Mouse (Mus musculus) hindbrain, embryonic 11.5 days (tissue): ENCODE measurements at regions not wholly inside any gene's neighbourhood (a gene's known extent, or its start where the extent isn't known, plus 50 kb on each side); places are given as distances from the start of the nearest gene placed in this dataset.
A peak's percentile ranks its signal among the peaks of the same experiment; 100 is the strongest.
"Not testable (repeated sequence)": the region's sequence is repeated elsewhere in the genome, so short reads cannot be mapped to it uniquely, and the experiment has no call there.

Experiments used
- ATAC-seq: fragments of 200-750 bp; cut with Nextera tagmentation; 2 replicates; pipeline ENCODE4 v1.8.0; 2017; ENCODE audit warnings: mild to moderate bottlenecking, moderate TSS enrichment, moderate library complexity; ENCODE audit not compliant: low FRiP score
- DNase-seq: peaks from one replicate; pipeline ENCODE4 v3.0.0-alpha.2; 2015; ENCODE audit warnings: low spot score
- H3K27ac ChIP-seq: fragments of 300-500 bp; sonication (generic); 2 replicates; pipeline ENCODE4 v1.5.1; 2014; ENCODE audit warnings: mild to moderate bottlenecking, low read depth, low read length
- H3K27me3 ChIP-seq: fragments of 300-500 bp; sonication (generic); 2 replicates; pipeline ENCODE4 v1.6.1; 2014; ENCODE audit warnings: mild to moderate bottlenecking, low read length, moderate library complexity, mixed read lengths; ENCODE audit not compliant: control insufficient read depth, insufficient read depth
- H3K36me3 ChIP-seq: fragments of 300-500 bp; sonication (generic); 2 replicates; pipeline ENCODE4 v1.6.1; 2014; ENCODE audit warnings: mild to moderate bottlenecking, low read length, moderate library complexity, mixed read lengths; ENCODE audit not compliant: control insufficient read depth, insufficient read depth
- H3K4me1 ChIP-seq: fragments of 300-500 bp; sonication (generic); replicated peaks from 2 replicates; pipeline ENCODE4 v1.6.1; 2014; ENCODE audit warnings: low read length, mixed read lengths; ENCODE audit not compliant: control insufficient read depth, insufficient read depth
- H3K4me2 ChIP-seq: fragments of 300-500 bp; sonication (generic); replicated peaks from 2 replicates; pipeline ENCODE4 v1.6.1; 2014; ENCODE audit warnings: mild to moderate bottlenecking, low read depth, low read length
- H3K4me3 ChIP-seq: fragments of 300-500 bp; sonication (generic); 2 replicates; pipeline ENCODE4 v1.5.1; 2014; ENCODE audit warnings: low read depth, low read length
- H3K9ac ChIP-seq: fragments of 300-500 bp; sonication (generic); 2 replicates; pipeline ENCODE4 v1.6.1; 2014; ENCODE audit warnings: low read depth, low read length
- H3K9me3 ChIP-seq: fragments of 300-500 bp; sonication (generic); 2 replicates; pipeline ENCODE4 v1.6.1; 2016; ENCODE audit warnings: low read length; ENCODE audit not compliant: control insufficient read depth
- WGBS: fragments of 180-500 bp; shearing (Covaris S2); extraction: QIAGEN DNeasy Blood & Tissue Kit; methylation state at CpG from one replicate; pipeline ENCODE4 v1.1.7; 2014; 5-methylcytosine and 5-hydroxymethylcytosine counted together

DNA sequence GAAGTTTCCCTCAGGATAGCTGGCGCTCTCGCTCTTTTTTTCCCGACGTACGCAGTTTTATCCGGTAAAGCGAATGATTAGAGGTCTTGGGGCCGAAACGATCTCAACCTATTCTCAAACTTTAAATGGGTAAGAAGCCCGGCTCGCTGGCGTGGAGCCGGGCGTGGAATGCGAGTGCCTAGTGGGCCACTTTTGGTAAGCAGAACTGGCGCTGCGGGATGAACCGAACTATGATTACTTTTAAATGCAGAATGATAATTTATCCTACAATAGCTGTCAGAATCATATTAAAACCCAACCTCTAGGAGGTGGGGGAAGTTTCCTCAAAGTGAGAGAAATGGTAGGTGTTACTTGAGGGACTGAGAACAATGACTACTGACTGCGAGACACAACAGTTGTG, 474.0 kb upstream of the BB014433 start:
- not testable (repeated sequence) for ATAC-seq, DNase-seq

DNA sequence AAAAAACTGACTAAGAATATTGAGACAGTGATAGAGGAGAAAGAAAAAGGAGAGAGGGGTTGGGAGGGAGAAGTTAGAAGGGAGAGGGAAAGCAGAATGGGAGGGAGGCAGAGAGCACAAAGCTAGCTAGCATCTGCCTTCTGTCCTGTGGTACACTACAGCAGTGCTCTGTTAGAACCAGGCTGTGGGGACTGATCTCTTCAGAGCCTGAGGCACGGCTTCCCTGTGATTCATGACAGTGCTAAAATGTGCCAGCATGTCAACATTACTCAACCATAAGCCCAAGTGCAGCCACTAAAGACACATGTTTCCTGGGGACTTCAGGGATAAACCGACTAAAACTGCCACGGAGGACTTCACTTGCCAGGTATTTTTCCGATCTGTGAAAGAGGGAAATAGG, 455.1 kb upstream of the BB014433 start:
- no peak for ATAC-seq
- WGBS, result 79% methylated on average over 4 of the region's 4 CpGs

More for the DNA sequence above, 474.0 kb upstream of the BB014433 start:
- H3K9ac ChIP-seq, H3K4me1 ChIP-seq, H3K27ac ChIP-seq, H3K9me3 ChIP-seq, H3K4me3 ChIP-seq, H3K4me2 ChIP-seq, H3K36me3 ChIP-seq, H3K27me3 ChIP-seq: not testable (repeated sequence)
- 75% methylated on average over 16 of the region's 19 CpGs for WGBS

GRCm38 (mm10) chr8:15497566-15497965, 451.7 kb upstream of the BB014433 start:
- no peaks in the 10 kb centered on the region for H3K9me3 ChIP-seq
- no peaks in the 10 kb centered on the region for H3K36me3 ChIP-seq
- no peak overlapping the region for H3K27ac ChIP-seq
- ATAC-seq, result no peak
- H3K4me3 ChIP-seq, result no peak overlapping the region
- no peak overlapping the region for H3K4me2 ChIP-seq
- H3K4me1 ChIP-seq, result no peaks in the 10 kb centered on the region
- no peaks in the 10 kb centered on the region for H3K27me3 ChIP-seq
- H3K9ac ChIP-seq, result no peak overlapping the region
- WGBS, result 91% methylated on average over 5 of the region's 5 CpGs
- DNase-seq, result no peak

More for the DNA sequence above, 455.1 kb upstream of the BB014433 start:
- Histone ChIP-seq H3K27ac (no peak overlapping the region), H3K4me2 (no peak overlapping the region), H3K4me1 (no peaks in the 10 kb centered on the region), H3K36me3 (no peaks in the 10 kb centered on the region), H3K4me3 (no peak overlapping the region), H3K9ac (no peak overlapping the region), H3K9me3 (no peaks in the 10 kb centered on the region), H3K27me3 (no peaks in the 10 kb centered on the region)
- DNase-seq, result no peak

- no peaks in the 10 kb centered on the region for H3K27me3 ChIP-seq
- no peaks in the 10 kb centered on the region for H3K36me3 ChIP-seq
- no peak overlapping the region for H3K27ac ChIP-seq
- H3K4me3 ChIP-seq, result no peak overlapping the region
- ATAC-seq, result no peak
- H3K4me1 ChIP-seq, result no peaks in the 10 kb centered on the region
- 81% methylated on average over 11 of the region's 11 CpGs for WGBS
- no peak overlapping the region for H3K4me2 ChIP-seq
- no peaks in the 10 kb centered on the region for H3K9me3 ChIP-seq
- no peak overlapping the region for H3K9ac ChIP-seq
- no peak for DNase-seq
Measured at GRCm38 (mm10) chr8:15496248-15496647, 450.4 kb upstream of the BB014433 start.

- Histone ChIP-seq H3K4me3 (no peak overlapping the region), H3K4me1 (no peaks in the 10 kb centered on the region), H3K4me2 (no peak overlapping the region), H3K27ac (no peak overlapping the region), H3K36me3 (no peaks in the 10 kb centered on the region), H3K9ac (no peak overlapping the region), H3K9me3 (no peaks in the 10 kb centered on the region), H3K27me3 (no peaks in the 10 kb centered on the region)
- ATAC-seq, result no peak
- DNase-seq, result no peak
- 78% methylated on average over 4 of the region's 4 CpGs for WGBS
Measured at GRCm38 (mm10) chr8:15490774-15491173, 444.9 kb upstream of the BB014433 start.

GRCm38 (mm10) chr8:15487579-15487978, 441.7 kb upstream of the BB014433 start:
- H3K9me3 ChIP-seq, result no peaks in the 10 kb centered on the region
- H3K4me3 ChIP-seq, result no peak overlapping the region
- H3K36me3 ChIP-seq, result no peaks in the 10 kb centered on the region
- DNase-seq (no peak), ATAC-seq (no peak)
- no peak overlapping the region for H3K27ac ChIP-seq
- H3K27me3 ChIP-seq, result no peaks in the 10 kb centered on the region
- no peak overlapping the region for H3K4me2 ChIP-seq
- WGBS, result 65% methylated on average over 5 of the region's 5 CpGs
- H3K9ac ChIP-seq, result no peak overlapping the region
- H3K4me1 ChIP-seq, result no peaks in the 10 kb centered on the region

- no peak overlapping the region for H3K4me2 ChIP-seq
- WGBS, result 79% methylated on average over 4 of the region's 4 CpGs
- no peak overlapping the region for H3K27ac ChIP-seq
- no peaks in the 10 kb centered on the region for H3K4me1 ChIP-seq
- no peak overlapping the region for H3K4me3 ChIP-seq
- H3K36me3 ChIP-seq, result no peaks in the 10 kb centered on the region
- DNase-seq (no peak), ATAC-seq (no peak)
- H3K9ac ChIP-seq, result no peak overlapping the region
- H3K27me3 ChIP-seq, result no peaks in the 10 kb centered on the region
- no peaks in the 10 kb centered on the region for H3K9me3 ChIP-seq
Measured at GRCm38 (mm10) chr8:15470561-15470960, 424.7 kb upstream of the BB014433 start.

DNA sequence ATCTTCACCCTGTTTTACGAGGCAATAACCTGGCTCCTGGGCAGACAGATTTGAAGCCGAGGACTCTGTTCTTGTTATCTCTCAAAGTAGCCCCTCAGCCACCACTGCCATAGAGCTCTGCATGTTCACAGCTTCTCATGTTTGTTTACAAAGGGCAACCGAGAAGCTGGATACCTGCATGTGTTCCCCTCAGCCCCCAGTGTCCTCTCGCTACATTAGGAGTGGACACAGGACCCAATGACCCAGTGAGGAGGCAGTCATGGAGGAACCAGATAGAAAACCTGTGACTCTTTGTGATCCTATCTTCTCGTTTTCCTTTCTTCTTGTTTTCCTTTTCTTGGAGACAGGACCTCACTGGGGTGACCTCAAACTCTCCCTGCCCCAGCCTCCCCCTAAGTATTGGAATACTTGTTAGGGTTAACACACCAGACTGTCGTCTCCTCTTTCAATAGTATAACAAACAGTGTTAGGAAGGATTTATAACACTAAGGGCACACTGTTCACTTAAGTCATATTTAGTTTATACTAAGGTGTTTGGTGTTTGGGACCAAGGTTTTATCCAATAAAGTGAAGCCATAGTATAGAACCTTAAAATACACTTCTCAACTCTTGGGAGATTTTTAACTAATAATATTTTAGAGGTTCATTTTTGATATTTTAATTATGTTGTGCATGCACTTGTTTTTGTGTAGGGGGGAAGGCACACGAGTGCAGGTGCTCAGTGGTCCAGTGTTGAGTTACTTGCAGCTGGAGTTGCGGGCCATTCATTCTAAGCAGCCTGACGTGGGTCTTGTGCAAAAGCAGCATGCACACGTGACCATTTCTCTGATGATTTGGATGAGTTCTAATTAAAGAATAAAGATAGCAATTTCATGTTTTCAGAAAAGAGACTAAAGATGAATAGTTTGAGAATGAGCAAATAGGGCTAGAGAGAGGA, 422.9 kb upstream of the BB014433 start:
- H3K36me3 ChIP-seq, result no peaks in the 10 kb centered on the region
- ATAC-seq, result no peak
- no peak overlapping the region for H3K4me3 ChIP-seq
- 82% methylated on average over 10 of the region's 10 CpGs for WGBS
- no peak overlapping the region for H3K9ac ChIP-seq
- DNase-seq, result no peak
- H3K27me3 ChIP-seq, result no peaks in the 10 kb centered on the region
- H3K27ac ChIP-seq, result no peak overlapping the region
- H3K4me1 ChIP-seq, result no peaks in the 10 kb centered on the region
- H3K4me2 ChIP-seq, result no peak overlapping the region
- no peaks in the 10 kb centered on the region for H3K9me3 ChIP-seq

GRCm38 (mm10) chr8:15438546-15438945, 392.7 kb upstream of the BB014433 start:
- no peak overlapping the region for H3K4me3 ChIP-seq
- H3K36me3 ChIP-seq, result no peaks in the 10 kb centered on the region
- WGBS, result 56% methylated on average over 5 of the region's 5 CpGs
- ATAC-seq (no peak), DNase-seq (peak; percentile 59)
- H3K4me2 ChIP-seq, result no peak overlapping the region
- no peak overlapping the region for H3K27ac ChIP-seq
- H3K9ac ChIP-seq, result no peak overlapping the region
- H3K9me3 ChIP-seq, result no peaks in the 10 kb centered on the region
- H3K4me1 ChIP-seq, result no peaks in the 10 kb centered on the region
- no peaks in the 10 kb centered on the region for H3K27me3 ChIP-seq
